Mouse (Mus musculus) left cerebral cortex, adult 2 months (tissue): ENCODE data around the gene Sema4f. TPM values are rescaled to one million over a fixed set of nuclear protein-coding genes. Genes with fewer than 3 reads are reported as not detected.

Source experiments
- DNase-seq, 2 experiments: peaks; one replicate each; pipeline ENCODE4 v3.0.0; 2021 to 2022; ENCODE audit warnings: low spot score in 2 of 2, mixed read lengths in 1 of 2; ENCODE audit errors: extremely low spot score in 1 of 2
- H3K27ac ChIP-seq: fragments of 200-600 bp; 2 replicates; pipeline ENCODE4 v1.8.1; 2022
- H3K4me3 ChIP-seq: fragments of 200-600 bp; 2 replicates; pipeline ENCODE4 v1.8.1; 2022
- CTCF ChIP-seq: fragments of 200-600 bp; IDR thresholded peaks from 2 replicates; pipeline ENCODE4 v1.8.1; 2022; ENCODE audit warnings: antibody characterized with exemption, mild to moderate bottlenecking, moderate library complexity
- intact Hi-C: fragments of 180-260 bp; cut with DNase I; formaldehyde crosslinking; loops from one replicate; pipeline ENCODE4 v1.15.1; 2025
- total RNA-seq, 2 experiments: library from RNA; stranded (reverse); gene quantifications; 2 replicates each; pipeline ENCODE4 v1.2.3; 2021

Sema4f gene
- total RNA-seq, 2 experiments from 2014 or later: 39.4 to 40.7 TPM

GRCm38 (mm10) chr6:82913336-82914247 is 26.0 kb downstream of the Sema4f start:
- Histone ChIP-seq H3K27ac (no peak overlapping the region), H3K4me3 (no peak overlapping the region)
- intact Hi-C loops: no loop called here
- no peak for TF ChIP-seq CTCF
- no peak for DNase-seq

GRCm38 (mm10) chr6:82911303-82911702 is 28.3 kb downstream of the Sema4f start:
- TF ChIP-seq CTCF: no peak
- H3K27ac ChIP-seq: no peak overlapping the region
- H3K4me3 ChIP-seq: no peak overlapping the region
- no peak for DNase-seq
- intact Hi-C loops: no loop called here

- peak; percentile 64 for TF ChIP-seq CTCF
- peak; percentile 61 for DNase-seq
- intact Hi-C loops: loop anchor here (2.0 kb wide), 2 partner anchors 62 to 146 kb away; partner anchors contain the start of genes Aup1 and Htra2
- no peak overlapping the region for H3K4me3 ChIP-seq
- no peak overlapping the region for H3K27ac ChIP-seq
These were observed 30.3 kb downstream of the Sema4f start for GRCm38 (mm10) chr6:82909136-82909855.

GRCm38 (mm10) chr6:82908034-82908433 is 31.5 kb downstream of the Sema4f start:
- intact Hi-C loops: loop anchor here (2.0 kb wide), 2 partner anchors 63 to 147 kb away; partner anchors contain the start of genes Aup1 and Htra2
- Histone ChIP-seq H3K27ac (no peak overlapping the region), H3K4me3 (no peak overlapping the region)
- DNase-seq: peak in 1 of 2 experiments; percentile 22
- TF ChIP-seq CTCF: no peak

- intact Hi-C loops: no loop called here
- H3K4me3 ChIP-seq: no peak overlapping the region
- DNase-seq: no peak
- TF ChIP-seq CTCF: no peak
- no peak overlapping the region for H3K27ac ChIP-seq
These were observed 32.6 kb downstream of the Sema4f start for GRCm38 (mm10) chr6:82906985-82907384.

- intact Hi-C loops: no loop called here
- no peak for TF ChIP-seq CTCF
- no peak for DNase-seq
- Histone ChIP-seq H3K4me3 (no peak overlapping the region), H3K27ac (no peak overlapping the region)
These were observed 37.0 kb downstream of the Sema4f start for GRCm38 (mm10) chr6:82902559-82902958.

GRCm38 (mm10) chr6:82898745-82899144 is 40.8 kb downstream of the Sema4f start:
- H3K4me3 ChIP-seq: no peak overlapping the region
- no peak overlapping the region for H3K27ac ChIP-seq
- no peak for DNase-seq
- no peak for TF ChIP-seq CTCF
- intact Hi-C loops: no loop called here

- no peak for DNase-seq
- no peak overlapping the region for H3K27ac ChIP-seq
- no peak for TF ChIP-seq CTCF
- intact Hi-C loops: no loop called here
- no peak overlapping the region for H3K4me3 ChIP-seq
These were observed 41.3 kb downstream of the Sema4f start for GRCm38 (mm10) chr6:82898227-82898626.

- Histone ChIP-seq H3K27ac (no peak overlapping the region), H3K4me3 (no peak overlapping the region)
- TF ChIP-seq CTCF: no peak
- DNase-seq: no peak
- intact Hi-C loops: no loop called here
These were observed 42.3 kb downstream of the Sema4f start for GRCm38 (mm10) chr6:82897311-82897710.

GRCm38 (mm10) chr6:82893415-82893814 is 46.2 kb downstream of the Sema4f start:
- intact Hi-C loops: no loop called here
- no peak for DNase-seq
- no peak for TF ChIP-seq CTCF
- H3K4me3 ChIP-seq: no peak overlapping the region
- no peak overlapping the region for H3K27ac ChIP-seq

GRCm38 (mm10) chr6:82892540-82892939 is 47.0 kb downstream of the Sema4f start:
- intact Hi-C loops: no loop called here
- Histone ChIP-seq H3K4me3 (no peak overlapping the region), H3K27ac (no peak overlapping the region)
- peak; percentile 53 for TF ChIP-seq CTCF
- DNase-seq: no peak

- no peak for TF ChIP-seq CTCF
- intact Hi-C loops: no loop called here
- no peak for DNase-seq
These were observed 48.1 kb downstream of the Sema4f start for GRCm38 (mm10) chr6:82891488-82891887.

More at GRCm38 (mm10) chr6:82891488-82891887, 48.1 kb downstream of the Sema4f start:
- H3K4me3 ChIP-seq: no peak overlapping the region
- no peak overlapping the region for H3K27ac ChIP-seq
